Mouse (Mus musculus): ENCODE results near the gene Ccdc8. TPM values are rescaled to one million over a fixed set of nuclear protein-coding genes. Genes with fewer than 3 reads are reported as not detected.

The Ccdc8 gene
- polyA plus RNA-seq, 1 experiment from 2014 or later, result 18.7 TPM

GRCm38 (mm10) chr7:17038018-17038695 is 45.6 kb downstream of the Ccdc8 start:
- Histone ChIP-seq H3K36me3 (ENCODE audit: control insufficient read depth, insufficient read depth, low read length) (peaks cover 80% of the 10 kb centered on the region), H3K4me1 (ENCODE audit: control insufficient read depth, insufficient read depth, low read length) (no peaks in the 10 kb centered on the region), H3K9me3 (ENCODE audit: control insufficient read depth, low read depth, low read length) (no peaks in the 10 kb centered on the region), H3K4me3 (ENCODE audit: low read depth, low read length) (no peak overlapping the region), H3K27me3 (ENCODE audit: control insufficient read depth, insufficient read depth, low read length) (no peaks in the 10 kb centered on the region), H3K27ac (ENCODE audit: low read length) (no peak overlapping the region), H3K4me2 (replicated peaks; ENCODE audit: low read depth, low read length) (no peak overlapping the region), H3K9ac (replicated peaks; ENCODE audit: low read depth, low read length) (no peak overlapping the region)
- WGBS, result 53% methylated on average over 9 of the region's 9 CpGs
- ATAC-seq (ENCODE audit: insufficient number of reproducible peaks, insufficient read depth, low FRiP score, low read depth), result no peak

GRCm38 (mm10) chr7:17039373-17039772 is 46.9 kb downstream of the Ccdc8 start:
- no peak overlapping the region for H3K4me3 ChIP-seq (ENCODE audit: low read depth, low read length)
- no peak overlapping the region for H3K4me2 ChIP-seq (replicated peaks; ENCODE audit: low read depth, low read length)
- no peaks in the 10 kb centered on the region for H3K4me1 ChIP-seq (ENCODE audit: control insufficient read depth, insufficient read depth, low read length)
- H3K9me3 ChIP-seq (ENCODE audit: control insufficient read depth, low read depth, low read length), result no peaks in the 10 kb centered on the region
- WGBS, result 93% methylated on average over 7 of the region's 7 CpGs
- H3K27me3 ChIP-seq (ENCODE audit: control insufficient read depth, insufficient read depth, low read length), result no peaks in the 10 kb centered on the region
- H3K36me3 ChIP-seq (ENCODE audit: control insufficient read depth, insufficient read depth, low read length), result peaks cover 80% of the 10 kb centered on the region
- no peak for ATAC-seq (ENCODE audit: insufficient number of reproducible peaks, insufficient read depth, low FRiP score, low read depth)
- H3K9ac ChIP-seq (replicated peaks; ENCODE audit: low read depth, low read length), result no peak overlapping the region
- no peak overlapping the region for H3K27ac ChIP-seq (ENCODE audit: low read length)

DNA sequence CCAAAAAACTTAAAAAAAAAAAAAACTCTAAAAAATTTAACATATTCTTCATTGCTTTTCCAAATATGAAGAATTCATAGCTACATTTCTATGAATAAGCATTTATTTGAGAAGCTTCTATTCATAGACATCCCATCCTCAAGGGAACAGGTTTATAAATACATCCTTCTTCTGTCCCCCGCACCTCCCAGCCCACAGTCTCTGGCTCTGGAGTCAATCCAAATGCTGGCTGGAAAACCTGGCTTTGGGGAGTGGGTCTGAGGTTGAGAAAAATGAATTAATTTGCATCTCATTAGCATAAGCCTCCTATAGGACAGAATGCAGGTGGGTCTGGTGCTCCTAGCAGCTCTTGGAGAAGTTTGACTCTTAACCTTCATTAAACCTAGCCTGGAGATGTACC is 53.2 kb downstream of the Ccdc8 start:
- WGBS, result 59% methylated on average over 1 of the region's 1 CpGs

More for the DNA sequence above, 53.2 kb downstream of the Ccdc8 start:
- Histone ChIP-seq H3K4me3 (ENCODE audit: low read depth, low read length) (no peak overlapping the region), H3K4me2 (replicated peaks; ENCODE audit: low read depth, low read length) (no peak overlapping the region), H3K27me3 (ENCODE audit: control insufficient read depth, insufficient read depth, low read length) (no peaks in the 10 kb centered on the region), H3K27ac (ENCODE audit: low read length) (no peak overlapping the region), H3K4me1 (ENCODE audit: control insufficient read depth, insufficient read depth, low read length) (no peaks in the 10 kb centered on the region), H3K9ac (replicated peaks; ENCODE audit: low read depth, low read length) (no peak overlapping the region), H3K36me3 (ENCODE audit: control insufficient read depth, insufficient read depth, low read length) (peaks cover 73% of the 10 kb centered on the region), H3K9me3 (ENCODE audit: control insufficient read depth, low read depth, low read length) (no peaks in the 10 kb centered on the region)
- no peak for ATAC-seq (ENCODE audit: insufficient number of reproducible peaks, insufficient read depth, low FRiP score, low read depth)

Other genes with a start within 250 kb of the Ccdc8 start
- gene Slc1a5, start 211.4 kb upstream of the Ccdc8 start, polyA plus RNA-seq (2014; fragmentation: Nextera tagmentation; extraction: Ambion mirVana), result 36.7 and 39.0 TPM in 2 replicates
- 105 and 120 TPM in 2 replicates for gene Strn4, start 176.8 kb upstream of the Ccdc8 start, polyA plus RNA-seq (2014; fragmentation: Nextera tagmentation; extraction: Ambion mirVana)
- 23.8 and 25.8 TPM in 2 replicates for gene Fkrp, start 176.0 kb upstream of the Ccdc8 start, polyA plus RNA-seq (2014; fragmentation: Nextera tagmentation; extraction: Ambion mirVana)
- 14.2 and 14.6 TPM in 2 replicates for gene Prkd2, start 149.8 kb upstream of the Ccdc8 start, polyA plus RNA-seq (2014; fragmentation: Nextera tagmentation; extraction: Ambion mirVana)
- gene Dact3, start 117.4 kb upstream of the Ccdc8 start, polyA plus RNA-seq (2014; fragmentation: Nextera tagmentation; extraction: Ambion mirVana), result 5.5 and 6.1 TPM in 2 replicates
- 12.8 and 12.9 TPM in 2 replicates for gene Gng8, start 100.9 kb upstream of the Ccdc8 start, polyA plus RNA-seq (2014; fragmentation: Nextera tagmentation; extraction: Ambion mirVana)
- gene Ptgir, start 86.2 kb upstream of the Ccdc8 start, polyA plus RNA-seq (2014; fragmentation: Nextera tagmentation; extraction: Ambion mirVana), result 1.5 and 2.0 TPM in 2 replicates
- 148 and 161 TPM in 2 replicates for gene Calm3, start 68.6 kb upstream of the Ccdc8 start, polyA plus RNA-seq (2014; fragmentation: Nextera tagmentation; extraction: Ambion mirVana)
- gene Pnmal2, start 48.0 kb upstream of the Ccdc8 start, polyA plus RNA-seq (2014; fragmentation: Nextera tagmentation; extraction: Ambion mirVana), result 8.6 and 8.8 TPM in 2 replicates
- 4.2 TPM in 2 replicates for gene Pnmal1, start 33.0 kb upstream of the Ccdc8 start, polyA plus RNA-seq (2014; fragmentation: Nextera tagmentation; extraction: Ambion mirVana)
- gene Gm42372, start 9.6 kb upstream of the Ccdc8 start, polyA plus RNA-seq (2014; fragmentation: Nextera tagmentation; extraction: Ambion mirVana), result 0.55 and 0.59 TPM in 2 replicates
- 93.6 and 94.4 TPM in 2 replicates for gene Ppp5c, start 35.2 kb downstream of the Ccdc8 start, polyA plus RNA-seq (2014; fragmentation: Nextera tagmentation; extraction: Ambion mirVana)
- 46.0 and 51.7 TPM in 2 replicates for gene Hif3a, start 69.7 kb downstream of the Ccdc8 start, polyA plus RNA-seq (2014; fragmentation: Nextera tagmentation; extraction: Ambion mirVana)
- gene Psg16, start 81.3 kb downstream of the Ccdc8 start, polyA plus RNA-seq (2014; fragmentation: Nextera tagmentation; extraction: Ambion mirVana), result 0.10 and 0.24 TPM in 2 replicates
- not detected in 2 replicates for gene Ceacam3, start 157.6 kb downstream of the Ccdc8 start, polyA plus RNA-seq (2014; fragmentation: Nextera tagmentation; extraction: Ambion mirVana)
- not detected in 2 replicates for gene Psg29, start 210.8 kb downstream of the Ccdc8 start, polyA plus RNA-seq (2014; fragmentation: Nextera tagmentation; extraction: Ambion mirVana)

Measured in stomach, embryonic 14.5 days (tissue).